Mouse (Mus musculus): ENCODE results near the gene Myo6.

Myo6 gene

DNA sequence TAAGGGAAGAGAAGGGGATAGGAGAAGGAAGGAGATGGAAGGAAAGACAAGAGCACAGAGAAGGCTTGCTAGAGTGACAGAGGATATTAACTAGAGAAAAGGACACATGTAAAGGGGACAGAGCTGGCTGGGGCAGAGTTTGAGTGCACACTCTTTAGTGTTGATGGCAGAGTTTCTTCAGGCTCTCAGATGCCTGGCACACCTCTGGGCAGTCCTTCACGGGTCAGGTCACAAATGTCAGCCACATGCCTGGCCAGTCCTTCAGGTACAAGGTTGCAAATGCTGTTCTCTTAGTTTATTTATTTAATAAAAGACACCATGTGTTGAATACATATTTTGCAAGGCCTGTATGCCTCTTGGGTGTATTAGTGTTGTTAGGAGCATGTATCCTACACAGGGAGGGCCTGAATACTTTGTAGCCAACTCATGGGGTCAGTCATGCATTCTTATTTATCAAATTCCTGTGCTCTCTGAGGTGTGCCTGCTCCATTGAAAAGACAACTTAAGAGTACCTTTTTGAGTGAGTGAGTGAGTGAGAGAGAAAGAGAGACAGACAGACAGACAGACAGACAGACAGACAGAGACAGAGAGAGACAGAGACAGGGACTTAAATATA lies 72.5 kb downstream of the Myo6 start:
- no peak for DNase-seq (ENCODE audit: low spot score in 2 of 2)

DNA sequence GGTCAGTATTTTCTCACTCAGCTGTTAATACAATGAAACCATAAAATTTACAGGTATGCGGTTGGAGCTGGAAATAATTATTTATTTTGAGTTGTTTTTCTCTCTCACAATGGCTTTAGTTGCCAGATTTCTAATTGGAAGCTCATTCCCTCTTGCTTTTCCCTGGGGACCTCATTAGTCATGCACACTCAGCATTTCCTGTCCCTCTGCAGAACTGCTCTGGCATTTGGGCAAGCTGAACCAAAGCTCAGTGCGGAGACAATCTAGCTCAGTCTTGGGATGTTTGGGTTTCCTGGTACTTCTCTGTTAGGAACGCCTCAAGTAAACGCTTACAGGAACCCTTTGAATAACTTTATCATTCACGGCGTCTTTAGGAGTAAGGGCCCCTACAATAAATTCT lies 76.9 kb downstream of the Myo6 start:
- DNase-seq (ENCODE audit: low spot score in 2 of 2), result no peak

DNA sequence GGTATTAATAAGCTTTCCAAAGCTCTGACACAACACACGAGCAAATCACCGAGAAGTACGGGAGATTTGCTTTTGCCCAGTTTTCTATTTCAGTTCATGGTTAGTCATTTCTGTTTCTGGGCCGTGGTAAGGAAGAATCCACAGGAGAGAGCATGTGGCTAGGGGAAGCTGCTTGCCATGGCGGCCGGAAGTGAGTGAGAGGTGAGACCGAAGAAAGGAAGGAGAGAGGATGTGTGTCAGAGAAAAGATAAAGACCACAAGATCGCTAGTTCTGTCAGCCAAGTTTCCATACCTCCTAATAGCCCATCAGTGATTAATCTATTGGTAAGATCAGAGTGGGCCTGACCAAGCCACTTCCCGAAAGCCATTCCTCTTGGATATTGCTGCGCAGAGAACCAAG lies 87.3 kb downstream of the Myo6 start:
- DNase-seq (ENCODE audit: low spot score in 2 of 2), result no peak

DNA sequence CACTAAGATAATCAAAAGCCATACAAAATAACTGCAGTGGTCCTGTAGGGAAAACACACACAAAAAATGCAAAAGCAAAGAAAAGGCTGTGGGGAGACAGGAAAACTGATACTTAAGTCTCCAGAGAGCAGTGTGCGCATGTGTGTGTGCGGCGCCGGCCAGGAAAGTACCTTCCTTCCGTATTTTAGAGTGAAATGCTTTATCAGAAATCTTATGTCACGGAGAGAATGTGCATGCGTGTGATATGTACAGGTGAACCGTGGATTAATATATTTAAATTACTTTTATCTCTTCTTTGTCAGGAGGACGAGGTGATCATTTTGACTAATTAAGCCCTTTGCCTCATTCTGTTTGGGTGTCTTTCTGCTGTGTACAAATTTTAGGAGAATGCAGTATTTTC lies 88.4 kb downstream of the Myo6 start:
- no peak for DNase-seq (ENCODE audit: low spot score in 2 of 2)

DNA sequence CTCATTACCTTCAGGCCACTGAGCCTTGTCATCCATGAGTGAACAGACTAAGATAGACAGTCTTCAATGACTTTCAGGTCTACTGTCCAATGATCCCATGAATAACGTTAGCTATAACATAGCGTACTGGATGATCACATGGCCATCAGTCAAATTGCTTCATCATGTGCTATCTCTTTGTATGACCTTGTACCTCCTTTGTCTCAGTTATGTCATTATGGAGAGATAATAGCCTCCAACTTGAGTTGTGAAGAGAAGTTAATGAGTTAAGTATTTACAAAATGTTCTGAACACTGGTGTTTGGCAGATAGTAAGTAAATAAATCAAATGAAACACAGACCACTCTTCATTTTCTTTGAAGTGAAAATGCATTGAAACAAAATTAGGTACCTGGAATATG lies 91.7 kb downstream of the Myo6 start:
- DNase-seq (ENCODE audit: low spot score in 2 of 2), result no peak

DNA sequence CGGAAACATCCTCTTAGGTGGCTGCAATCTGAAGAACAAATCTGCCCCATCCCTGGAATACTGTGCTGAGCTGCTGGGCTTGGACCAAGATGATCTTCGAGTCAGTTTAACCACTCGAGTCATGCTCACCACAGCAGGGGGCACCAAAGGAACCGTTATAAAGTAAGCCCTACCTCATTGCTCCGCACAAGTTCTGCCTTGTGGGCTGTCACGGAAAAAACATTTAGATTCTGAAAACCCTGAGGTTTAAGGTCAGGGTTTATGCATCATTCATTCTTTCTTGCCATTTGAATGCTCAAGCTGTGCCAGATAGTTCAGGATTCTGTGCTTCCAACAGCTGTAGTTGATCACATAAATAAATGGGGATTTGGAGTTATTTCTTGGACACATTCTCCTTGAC lies 93.6 kb downstream of the Myo6 start:
- DNase-seq (ENCODE audit: low spot score in 2 of 2), result no peak

DNA sequence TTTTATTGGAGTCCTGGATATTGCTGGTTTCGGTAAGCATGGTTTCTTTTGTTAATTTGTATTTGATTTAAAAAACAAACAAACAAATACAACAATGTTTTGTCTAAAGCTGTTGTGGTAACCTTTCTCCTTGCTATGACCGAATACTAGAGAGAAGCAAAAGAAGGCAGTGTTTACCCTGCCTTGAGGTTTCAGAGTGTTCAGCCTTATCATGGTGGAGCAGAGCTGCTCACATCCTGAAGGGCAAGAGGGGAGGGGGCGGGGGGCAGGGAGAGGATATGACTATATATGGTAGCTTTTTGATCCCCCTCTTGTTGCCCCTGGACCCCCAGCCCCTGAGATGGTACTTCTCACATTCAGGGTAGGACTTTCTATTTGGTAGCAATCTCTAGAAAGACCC lies 96.1 kb downstream of the Myo6 start:
- DNase-seq (ENCODE audit: low spot score in 2 of 2), result no peak

DNA sequence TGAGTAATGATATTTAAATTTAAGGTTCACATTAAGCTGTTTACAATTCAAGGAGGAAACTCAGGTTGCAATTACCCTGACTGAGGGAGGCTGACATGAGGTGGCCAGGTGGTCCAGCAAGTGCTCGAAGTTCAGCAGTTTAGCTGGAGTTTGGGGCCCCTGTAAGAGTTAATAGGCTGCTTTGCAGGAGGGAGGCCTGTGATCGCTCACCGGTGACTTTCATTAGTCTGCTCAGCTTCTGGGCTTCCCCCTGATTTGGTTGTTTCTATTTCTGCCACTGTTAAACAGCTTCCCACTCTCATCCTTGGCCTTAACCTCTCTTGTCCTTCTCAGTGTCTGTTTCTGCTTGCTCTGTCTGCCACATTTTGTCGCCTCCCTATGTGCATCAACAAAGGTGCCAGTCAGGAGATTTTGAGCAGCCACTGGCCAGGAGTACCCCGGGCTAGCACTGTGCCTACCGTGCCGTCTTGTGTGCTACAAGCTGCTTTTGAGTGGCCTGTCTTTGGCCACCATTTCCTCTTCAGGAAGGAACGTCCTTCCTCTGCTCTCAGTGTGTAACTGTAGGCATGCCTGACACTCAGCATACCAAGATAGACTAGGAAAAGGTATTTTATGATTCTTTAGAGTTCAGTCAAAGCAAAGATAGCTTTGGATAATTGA lies 97.7 kb downstream of the Myo6 start:
- no peak for DNase-seq (ENCODE audit: low spot score in 2 of 2)

DNA sequence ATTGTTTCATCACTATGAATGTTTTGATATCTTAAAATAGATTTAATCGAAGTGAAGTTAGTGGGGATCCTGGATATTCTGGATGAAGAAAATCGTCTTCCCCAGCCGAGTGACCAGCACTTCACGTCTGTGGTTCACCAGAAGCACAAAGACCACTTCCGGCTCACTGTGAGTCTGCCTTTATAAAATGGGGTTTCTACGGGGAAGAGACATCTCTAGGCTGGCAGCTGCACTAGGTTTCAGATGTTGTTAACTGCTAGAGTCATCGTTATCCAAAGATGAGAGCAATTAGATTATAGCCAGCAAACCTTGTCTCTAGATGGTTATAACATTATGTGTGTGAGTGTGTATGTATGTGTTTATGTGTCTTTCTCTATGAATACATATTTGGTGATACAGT lies 101.3 kb downstream of the Myo6 start:
- no peak for DNase-seq (ENCODE audit: low spot score in 2 of 2)

DNA sequence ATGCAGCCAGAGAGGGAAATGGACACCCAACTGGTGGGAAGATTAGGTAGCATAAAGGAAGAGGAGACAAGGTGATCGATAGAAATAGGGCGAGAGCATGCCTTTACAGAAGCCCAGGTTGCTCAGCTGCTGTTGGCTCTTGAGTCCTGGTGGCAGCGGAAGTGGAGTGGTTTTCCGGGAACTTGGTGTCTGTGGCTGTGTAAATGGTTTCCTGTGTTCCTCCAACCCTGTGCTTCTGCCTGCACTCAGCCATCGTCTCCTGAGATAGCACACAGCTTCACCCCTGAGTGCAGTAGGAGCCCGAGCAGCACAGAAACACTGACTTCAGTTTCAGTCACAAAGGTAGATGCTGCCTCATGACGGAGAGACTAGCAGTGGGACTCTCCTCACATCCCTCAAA lies 101.7 kb downstream of the Myo6 start:
- no peak for DNase-seq (ENCODE audit: low spot score in 2 of 2)

DNA sequence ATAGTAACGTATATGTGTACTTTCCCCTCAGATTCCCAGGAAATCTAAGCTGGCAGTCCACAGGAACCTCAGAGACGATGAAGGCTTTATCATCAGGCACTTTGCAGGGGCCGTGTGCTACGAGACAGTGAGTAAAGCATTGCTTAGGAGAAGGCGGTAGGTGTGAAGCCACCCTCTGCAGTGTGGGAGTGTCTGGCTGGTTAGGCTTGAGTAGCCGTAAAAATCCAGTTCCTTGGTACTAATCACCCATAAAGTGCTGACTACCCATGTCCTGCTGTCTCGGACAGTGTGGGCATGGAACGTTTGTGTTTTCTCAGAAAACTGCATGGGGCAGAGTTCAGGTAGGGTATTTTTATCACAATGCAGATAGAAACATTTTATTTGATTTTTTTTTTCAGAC lies 104.8 kb downstream of the Myo6 start:
- DNase-seq (ENCODE audit: low spot score in 2 of 2), result no peak

DNA sequence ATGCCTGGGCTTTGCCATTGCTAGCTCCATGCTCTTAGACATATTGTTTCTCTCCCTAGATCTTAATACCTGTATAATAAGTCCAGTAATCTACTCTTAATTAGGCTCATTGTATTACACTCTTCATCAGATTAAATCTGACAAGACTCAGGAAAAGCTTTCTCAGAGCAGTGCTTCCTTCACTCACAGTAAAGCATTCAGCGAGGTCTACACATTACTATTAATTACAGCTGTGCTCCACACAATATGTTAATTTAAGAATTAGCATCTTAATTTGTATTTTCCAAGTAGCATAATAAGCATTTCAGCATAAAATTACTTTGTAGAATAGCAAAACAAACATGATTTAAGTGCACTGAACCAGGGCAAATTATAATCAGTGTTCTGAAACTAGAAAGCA lies 108.1 kb downstream of the Myo6 start:
- no peak for DNase-seq (ENCODE audit: low spot score in 2 of 2)

DNA sequence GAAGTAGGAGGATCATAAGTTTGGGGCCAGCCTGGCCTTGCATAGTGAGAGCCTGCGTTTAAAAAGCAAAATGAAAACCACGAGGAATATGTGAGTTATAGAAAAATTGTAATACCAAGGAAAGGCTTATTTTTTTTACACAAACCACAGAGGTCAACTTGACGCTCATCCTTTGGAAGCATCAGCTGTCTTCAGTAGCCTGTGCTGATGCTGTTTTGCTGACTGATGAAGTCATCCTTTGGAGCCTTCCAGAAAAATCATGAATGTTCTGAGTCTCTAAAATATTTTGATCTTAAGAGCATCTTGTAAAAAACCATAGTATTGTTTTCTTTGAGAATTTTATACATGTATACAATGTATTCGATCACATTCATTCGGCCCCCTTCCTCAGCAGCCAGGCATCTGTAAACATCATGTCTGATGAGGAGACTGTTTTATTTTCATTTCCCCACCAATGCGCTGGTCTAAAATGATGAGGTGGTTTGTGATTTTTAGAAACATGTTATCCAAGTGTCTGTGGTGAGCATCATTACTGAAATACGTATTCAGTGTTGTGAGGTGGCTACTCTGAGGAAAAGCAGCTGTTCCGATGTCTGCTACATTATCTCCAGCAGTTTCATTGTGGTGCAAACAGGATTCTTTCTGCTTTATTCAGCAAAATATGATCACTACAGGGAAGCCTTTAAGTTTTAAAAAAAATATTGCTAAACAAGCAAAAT lies 110.4 kb downstream of the Myo6 start:
- no peak for DNase-seq (ENCODE audit: low spot score in 2 of 2)

DNA sequence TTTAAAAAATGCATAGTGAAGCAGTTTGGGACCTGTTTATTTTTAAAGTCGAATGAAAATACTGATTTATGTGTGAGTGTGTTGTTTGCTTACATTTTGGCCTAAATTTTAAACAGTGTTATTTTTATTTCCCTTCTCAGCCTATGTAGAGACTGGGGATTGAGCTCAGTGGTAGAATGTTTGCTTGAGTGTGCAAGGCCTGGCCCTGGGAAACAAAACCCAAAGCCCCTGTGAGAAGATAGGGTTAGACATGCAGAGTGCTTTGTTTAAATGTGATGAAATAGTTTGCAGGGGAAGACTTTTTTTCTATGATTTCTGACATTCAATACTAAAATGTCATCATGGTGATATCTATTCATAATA lies 110.9 kb downstream of the Myo6 start:
- DNase-seq (ENCODE audit: low spot score in 2 of 2), result no peak

DNA sequence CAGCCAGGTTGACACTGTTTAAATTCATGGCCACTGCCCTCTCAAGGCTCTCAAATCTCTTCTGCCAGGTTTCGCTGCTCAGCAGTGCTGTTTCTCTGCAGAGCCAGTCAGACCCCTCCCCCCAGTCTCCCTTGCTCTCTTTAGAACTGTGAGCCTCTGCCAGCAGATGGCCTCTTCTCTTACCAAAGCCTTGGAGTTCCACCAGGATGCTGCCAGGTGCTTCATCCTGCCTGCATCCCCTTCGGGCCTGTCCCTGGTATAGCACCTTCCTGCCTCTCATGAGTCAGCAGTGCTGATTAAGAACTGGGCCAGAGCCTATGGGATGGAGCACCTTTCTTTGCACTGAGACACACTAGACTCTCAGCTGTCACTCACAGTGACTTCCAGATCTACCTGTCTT lies 112.3 kb downstream of the Myo6 start:
- no peak for DNase-seq (ENCODE audit: low spot score in 2 of 2)

DNA sequence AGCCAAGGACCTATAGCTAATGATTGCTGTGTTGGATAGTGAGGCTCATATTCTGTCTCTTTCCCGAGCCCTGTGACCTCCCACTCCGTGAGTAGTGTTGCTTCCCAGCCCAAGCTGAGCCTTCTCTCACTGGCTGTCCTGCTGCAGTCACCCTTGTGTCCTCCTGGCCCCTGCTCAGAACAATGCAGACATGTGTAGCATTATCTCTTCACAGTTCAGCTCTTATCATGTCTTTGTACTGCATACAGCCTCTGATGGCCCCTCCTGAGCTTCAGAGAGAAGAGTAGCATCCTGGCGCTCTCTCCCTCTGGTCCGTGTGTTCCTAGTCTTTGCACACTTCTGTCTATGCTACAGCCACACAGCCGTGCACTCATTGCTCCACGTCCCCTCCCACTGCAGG lies 112.9 kb downstream of the Myo6 start:
- no peak for DNase-seq (ENCODE audit: low spot score in 2 of 2)

DNA sequence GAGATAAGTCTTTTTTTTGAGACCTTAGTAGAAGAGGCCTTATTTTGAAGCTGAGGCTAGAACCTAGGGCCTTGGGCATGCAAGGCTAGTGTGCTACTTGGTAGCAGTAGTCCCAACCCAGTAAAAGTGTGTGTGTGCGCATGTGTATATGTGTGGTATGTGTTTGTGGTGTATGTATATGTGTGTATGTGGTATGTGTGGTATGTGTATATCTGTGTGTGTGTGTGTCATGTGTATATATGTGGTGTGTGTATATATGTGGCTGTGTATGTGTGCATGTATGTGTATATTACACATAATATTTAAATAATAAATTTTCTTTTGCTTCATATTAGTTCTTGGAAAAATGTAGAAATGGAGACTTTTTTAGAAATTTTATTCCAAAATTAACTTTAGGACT lies 115.9 kb downstream of the Myo6 start:
- no peak for DNase-seq (ENCODE audit: low spot score in 2 of 2)

DNA sequence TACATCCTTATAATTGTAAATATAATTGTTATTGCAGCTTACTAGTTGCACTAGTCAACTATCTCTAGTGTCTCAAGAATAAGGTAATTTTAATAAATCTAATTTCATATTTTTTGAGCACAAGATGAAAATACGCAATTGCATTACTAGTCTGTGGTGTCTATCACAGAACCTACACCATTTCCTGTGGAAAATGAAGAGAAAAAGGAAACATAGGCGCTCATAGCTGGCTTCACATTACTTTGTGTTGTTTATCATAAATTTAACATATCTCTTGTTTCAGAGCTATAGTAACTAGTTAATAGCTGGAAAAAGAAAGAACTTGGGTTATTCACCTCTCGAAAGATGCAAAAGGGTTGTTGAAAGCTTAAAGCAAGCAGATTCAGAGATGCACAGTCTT lies 117.6 kb downstream of the Myo6 start:
- no peak for DNase-seq (ENCODE audit: low spot score in 2 of 2)

DNA sequence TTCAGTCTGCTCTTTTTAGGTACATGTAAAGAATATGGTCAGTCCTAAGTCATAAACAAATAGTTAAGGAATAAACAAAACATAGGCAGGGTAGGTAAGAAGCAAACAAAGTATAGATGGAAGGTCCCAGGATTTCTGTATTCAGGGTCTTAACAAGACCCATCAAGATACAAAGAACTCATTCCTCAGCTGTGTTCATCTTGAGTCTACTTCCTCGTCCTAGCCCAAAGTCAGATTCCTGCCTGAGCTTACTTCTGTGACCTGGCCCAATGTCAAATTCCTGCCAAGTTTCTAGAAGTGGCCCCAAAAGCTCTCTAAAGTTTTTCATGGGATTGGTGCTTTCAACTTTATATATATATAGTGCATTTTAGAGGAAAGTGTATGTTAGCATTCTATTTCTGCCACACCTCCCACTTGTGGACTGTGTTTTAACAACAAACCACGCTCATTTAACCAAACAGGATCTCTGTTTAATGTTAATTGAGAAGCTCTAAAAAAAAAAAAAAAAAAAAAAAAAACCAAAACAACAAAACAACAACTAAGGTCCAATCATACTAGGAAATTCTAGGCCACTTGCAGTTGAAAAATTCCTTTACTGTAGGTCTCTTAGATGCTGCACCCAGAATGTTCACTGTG lies 119.8 kb downstream of the Myo6 start:
- no peak for DNase-seq (ENCODE audit: low spot score in 2 of 2)

DNA sequence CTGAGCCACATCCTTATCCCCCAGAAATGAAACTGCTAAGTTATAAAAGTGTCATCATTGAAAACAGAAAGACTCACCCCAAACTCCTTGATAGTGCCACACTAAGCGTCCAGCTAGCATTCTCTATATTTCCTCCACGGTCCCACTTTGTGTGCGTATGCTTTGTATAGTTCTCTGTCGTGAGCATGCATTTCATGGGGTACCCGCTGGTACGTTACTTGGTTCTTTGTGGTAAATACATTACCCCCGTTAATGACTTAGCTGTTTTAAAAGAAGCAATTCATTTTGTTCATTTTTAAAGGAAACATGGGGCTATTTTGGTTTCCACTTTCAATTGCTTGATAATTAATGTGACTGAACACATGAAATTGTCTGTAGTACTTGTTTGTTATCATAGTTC lies 122.0 kb downstream of the Myo6 start:
- DNase-seq (ENCODE audit: low spot score in 2 of 2), result no peak

DNA sequence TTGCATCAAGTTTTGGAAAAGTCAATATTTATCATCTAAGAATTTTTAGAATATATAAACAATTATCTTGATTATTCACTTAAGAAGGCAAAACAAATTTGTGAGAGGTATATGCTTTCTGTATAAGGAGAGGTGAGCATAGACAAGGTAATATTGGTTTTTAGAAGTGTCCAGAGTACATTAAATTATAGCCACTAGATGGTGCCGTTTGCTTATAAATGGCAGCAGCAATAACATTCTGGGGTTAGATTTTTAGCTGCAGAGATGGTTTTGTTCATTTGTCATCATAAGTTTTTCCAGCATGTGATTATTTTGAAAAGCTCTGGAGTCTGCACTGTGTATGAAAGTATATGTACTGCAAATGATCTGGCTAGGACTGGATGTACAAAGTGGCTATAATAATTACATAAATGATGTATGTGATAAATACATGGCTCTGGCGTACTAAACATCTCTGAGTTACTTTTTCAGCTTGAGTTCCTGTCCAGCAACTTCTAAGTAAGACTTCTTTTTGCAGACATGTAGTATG lies 128.3 kb downstream of the Myo6 start:
- DNase-seq (ENCODE audit: low spot score in 2 of 2), result no peak

DNA sequence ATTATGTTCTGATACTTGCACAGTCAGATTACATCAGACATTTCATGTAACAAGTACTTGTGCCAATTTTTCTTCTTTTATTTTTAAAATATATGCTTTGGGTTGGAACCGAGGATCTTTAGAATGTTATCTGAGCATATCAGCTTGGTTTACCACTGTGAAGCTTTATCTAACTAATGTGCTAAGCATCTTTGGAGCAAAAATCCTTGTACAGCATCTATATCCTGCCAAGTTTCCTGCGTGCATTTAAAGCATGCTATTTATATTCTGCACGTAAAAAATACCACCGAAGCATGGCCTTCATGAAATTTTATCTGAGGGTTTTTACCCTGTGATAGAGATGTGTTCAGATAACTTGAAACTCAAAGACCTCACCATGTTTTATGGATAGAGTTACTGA lies 131.3 kb downstream of the Myo6 start:
- no peak for DNase-seq (ENCODE audit: low spot score in 2 of 2)

DNA sequence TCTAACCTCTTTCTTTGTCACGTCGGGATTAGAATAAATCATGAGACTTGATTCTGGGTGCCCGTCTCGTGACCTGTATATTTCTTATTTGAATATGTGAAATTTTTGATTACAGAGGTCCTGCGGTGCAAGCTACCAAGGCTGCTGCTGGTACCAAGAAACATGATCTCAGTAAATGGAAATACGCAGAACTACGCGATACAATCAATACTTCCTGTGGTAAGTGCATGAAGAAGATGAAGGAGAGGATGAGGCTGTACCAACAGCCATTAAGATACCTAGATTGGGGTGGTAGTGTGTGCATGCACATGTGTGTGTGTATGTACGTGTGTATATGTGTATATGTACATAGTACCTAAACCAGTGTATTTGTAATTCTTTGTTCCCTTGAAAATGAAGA lies 134.2 kb downstream of the Myo6 start:
- no peak for DNase-seq (ENCODE audit: low spot score in 2 of 2)

All from cerebellum, postnatal 4 days (tissue).